Mouse (Mus musculus) urinary bladder, postnatal 14 days (tissue): ENCODE results near the gene Metap1d.
A peak's percentile ranks its signal among the peaks of the same experiment; 100 is the strongest.

Experiments used
- DNase-seq: peaks from one replicate; pipeline ENCODE4 v3.0.0; 2021; ENCODE audit warnings: low spot score

Metap1d gene

DNA sequence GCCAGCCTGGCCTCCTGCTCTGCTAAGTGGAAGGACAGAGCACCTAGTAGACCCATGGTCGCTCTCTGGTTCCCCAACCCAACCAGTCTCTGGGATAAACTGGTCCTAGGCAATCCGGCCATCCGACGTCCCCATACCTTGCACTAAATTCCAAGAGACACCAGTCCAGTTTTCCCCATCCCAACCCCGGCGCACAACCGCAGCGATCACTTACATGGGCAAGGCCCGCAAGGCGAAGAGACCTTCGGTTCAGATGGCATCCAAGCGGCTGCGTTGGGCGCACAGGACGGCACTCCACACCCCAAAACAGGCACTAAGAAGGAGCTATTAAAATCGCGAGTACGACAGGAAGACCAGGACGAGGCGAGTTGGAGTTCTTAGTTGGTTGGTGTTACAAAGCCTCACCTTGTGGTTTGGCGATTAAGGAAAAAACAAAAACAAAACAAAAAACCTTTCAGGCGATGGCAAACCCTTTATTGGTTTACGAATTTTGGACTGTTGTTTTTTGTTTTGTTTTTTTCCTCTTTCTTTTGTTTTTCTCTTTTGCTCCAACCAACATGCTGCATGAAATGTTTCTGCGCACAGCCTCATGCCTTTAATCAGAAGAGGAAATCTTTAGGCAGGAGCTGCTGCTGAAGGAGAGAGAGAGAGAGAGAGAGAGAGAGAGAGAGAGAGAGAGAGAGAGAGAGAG, 74.4 kb downstream of the Metap1d start:
- DNase-seq: no peak

DNA sequence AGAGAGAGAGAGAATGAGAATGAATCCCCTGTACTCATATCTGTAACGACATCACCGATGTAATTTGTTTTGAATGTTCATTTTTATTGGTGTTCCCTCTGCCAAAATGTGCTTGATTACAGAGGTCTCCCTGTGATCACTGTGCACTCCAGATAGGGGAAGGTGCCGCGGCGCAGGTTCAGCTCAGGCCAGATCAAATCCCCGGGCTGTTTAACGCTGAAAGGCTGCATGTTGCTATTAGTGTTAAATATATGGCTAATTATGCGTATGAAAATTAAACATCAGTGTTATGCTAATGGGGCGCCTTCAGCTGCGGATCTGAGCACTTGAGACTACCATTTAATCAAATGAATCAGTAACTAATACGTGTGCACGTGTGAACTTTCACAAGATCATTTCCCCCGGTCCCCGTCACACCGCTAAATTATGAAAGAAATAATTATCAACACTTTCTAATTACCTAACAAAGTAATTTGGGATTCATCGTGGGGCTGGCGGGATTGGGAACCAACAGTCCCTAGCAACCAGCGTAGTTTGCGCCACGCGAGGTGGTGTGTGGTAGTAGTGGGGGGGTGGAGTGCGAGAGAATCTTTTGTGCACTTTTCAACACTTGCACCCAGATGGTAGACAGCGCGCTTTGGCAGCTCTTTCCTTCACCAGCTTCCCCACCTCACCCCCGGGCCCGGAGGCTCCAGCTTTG, 75.1 kb downstream of the Metap1d start, which contains the start of gene Dlx1:
TSS of gene Dlx1 (plus strand) at position 100 of the 700 bp plus-strand sequence.
- no peak for DNase-seq

DNA sequence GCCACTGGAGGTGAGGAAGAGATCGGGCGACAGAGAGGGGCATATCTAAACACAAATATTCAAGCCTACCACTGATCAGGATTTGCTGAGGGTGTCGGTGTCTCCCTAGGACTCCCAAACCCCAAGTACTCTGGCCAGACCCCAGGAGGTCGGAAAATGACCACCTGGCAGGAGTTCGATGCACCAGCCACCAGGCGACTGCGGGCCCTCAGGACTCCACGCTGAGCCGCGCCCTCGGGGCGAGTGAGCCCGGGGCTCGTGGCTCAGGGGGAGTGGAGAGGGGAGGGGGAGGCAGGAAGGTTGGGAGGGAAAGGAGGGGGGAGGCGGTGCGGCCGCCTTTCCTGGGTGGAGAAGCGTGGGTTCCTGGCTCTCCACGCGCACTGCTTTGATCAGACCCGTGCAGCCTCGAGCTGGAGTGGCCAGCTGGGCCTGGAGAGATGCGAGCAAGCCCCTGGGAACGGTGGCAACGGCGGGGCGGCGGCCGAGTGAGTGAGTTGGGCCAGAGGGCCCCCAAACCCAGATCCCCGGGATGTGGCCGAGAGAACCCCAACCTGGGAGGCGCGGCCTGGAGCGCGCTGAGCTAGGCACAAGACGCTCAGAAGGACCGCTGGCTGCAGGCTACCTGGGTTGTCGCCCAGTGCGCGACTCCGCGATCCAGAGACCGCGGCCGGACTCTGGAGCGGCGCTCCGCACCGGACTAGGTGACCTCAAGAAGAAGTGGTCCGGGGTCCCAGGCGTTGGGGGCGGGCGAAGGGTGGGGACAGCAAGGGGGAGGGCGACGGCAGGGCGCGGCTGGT, 75.8 kb downstream of the Metap1d start:
- no peak for DNase-seq

DNA sequence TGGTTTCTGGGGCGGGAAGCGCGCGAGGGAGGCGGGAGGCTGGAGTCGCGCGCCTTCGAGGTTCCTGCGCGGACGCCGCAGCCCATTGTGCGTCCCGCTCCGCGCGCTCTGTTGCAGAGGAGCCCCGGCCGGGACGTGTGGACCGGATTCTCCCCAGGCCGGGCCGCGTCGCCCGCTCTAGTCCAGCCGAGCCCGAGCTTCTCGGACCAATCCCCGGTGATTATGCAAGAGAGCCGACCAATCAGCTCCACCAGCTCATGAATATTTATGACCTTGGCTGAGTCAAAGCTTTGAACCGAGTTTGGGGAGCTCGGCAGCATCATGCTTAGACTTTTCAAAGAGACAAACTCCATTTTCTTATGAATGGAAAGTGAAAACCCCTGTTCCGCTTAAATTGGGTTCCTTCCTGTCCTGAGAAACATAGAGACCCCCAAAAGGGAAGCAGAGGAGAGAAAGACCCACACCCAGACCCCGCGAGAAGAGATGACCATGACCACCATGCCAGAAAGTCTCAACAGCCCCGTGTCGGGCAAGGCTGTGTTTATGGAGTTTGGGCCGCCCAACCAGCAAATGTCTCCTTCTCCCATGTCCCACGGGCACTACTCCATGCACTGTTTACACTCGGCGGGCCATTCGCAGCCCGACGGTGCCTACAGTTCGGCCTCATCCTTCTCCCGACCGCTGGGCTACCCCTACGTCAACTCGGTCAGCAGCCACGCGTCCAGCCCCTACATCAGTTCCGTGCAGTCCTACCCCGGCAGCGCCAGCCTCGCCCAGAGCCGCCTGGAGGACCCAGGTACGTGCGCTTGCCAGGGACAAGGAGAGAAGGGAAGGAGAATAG, 76.7 kb downstream of the Metap1d start:
- DNase-seq: peak; percentile 72

DNA sequence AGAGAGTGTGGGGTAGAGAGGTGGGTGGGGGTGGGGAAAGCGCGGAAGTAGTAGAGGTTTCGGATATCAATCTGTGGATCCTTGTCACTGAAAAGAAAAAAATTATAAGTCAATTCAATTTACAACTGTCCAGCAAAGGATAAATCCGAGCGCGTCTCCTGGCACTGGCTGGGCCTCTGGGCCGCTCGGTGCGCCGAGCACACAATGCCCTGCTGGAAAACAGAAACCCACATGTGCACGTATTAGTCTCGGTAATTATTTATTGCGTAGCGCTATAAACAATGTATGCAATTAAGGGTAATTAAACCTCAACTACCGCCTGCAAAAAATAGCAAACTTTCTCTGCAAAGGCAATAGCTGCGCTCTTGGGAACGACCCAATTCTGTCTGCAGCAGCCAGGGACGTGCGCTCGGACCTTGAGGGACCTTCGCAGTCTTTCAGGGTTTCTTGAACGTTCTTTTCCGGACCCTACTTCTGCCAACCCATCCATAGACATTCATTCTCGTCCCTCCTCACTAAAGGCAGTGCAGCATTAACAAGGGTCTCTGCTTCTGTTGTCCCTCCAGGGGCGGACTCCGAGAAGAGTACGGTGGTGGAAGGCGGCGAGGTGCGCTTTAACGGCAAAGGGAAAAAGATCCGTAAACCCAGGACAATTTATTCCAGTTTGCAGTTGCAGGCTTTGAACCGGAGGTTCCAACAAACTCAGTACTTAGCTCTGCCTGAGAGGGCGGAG, 77.5 kb downstream of the Metap1d start:
- no peak for DNase-seq

DNA sequence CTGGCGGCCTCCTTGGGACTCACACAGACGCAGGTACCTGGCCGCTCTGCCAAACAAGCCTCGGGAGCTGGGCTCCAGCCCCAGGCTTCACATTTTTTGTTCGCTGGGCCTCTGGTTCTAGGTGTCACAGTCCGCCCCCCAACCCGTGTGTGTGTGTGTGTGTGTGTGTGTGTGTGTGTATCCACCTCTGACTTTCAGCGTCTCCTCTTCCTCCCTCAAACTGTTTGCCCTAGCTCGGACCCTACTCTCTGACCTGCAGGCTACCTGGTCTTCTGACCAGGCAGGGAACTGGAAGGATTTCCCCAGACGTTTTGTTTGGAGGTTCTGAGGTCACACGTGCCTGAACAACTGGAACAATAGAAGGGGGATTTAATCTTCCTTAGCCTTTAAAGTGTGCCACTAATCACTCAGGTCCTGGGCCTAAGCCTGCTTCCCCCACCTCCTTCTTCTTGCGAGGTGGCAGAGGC, 78.1 kb downstream of the Metap1d start:
- no peak for DNase-seq

DNA sequence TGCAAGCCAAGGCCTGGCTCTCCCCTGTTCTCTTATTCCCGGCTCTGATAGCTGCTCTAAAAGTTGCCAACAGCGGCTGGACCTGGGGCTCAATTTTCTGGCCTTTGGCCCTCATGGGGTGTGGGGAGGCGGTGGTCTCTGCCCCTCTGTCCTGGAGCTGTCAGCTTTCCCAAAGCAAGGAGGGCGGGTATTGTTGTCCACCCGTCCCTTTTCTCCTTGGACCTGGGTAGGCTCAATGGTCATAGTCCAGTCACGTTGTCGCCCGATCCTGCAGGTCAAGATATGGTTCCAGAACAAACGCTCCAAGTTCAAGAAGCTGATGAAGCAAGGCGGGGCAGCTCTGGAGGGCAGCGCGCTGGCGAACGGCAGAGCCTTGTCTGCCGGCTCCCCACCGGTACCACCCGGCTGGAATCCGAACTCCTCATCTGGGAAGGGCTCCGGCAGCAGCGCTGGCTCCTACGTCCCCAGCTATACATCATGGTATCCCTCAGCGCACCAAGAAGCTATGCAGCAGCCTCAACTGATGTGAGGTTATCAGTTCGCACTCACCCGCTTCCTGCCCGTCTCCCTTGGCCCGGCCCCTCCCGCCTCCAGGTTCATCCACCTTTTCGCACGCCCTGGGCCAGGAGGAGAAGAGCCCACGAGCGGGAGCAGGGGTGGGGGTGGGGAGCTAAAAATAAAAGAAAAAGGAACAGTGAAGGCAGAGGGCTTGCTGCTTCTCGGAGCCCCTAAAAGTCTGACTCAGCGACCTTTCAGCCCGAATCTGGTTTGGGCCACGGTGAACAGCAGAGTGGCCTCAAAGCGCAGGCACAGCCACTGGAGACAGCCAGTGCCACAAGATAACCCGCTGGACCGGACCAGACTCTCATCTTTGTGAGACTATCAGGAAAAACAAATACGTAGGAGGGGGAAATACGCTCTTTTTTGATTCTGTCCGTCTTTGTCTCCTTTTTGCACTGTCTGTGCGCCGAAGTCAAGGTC, 79.2 kb downstream of the Metap1d start:
- DNase-seq: no peak

DNA sequence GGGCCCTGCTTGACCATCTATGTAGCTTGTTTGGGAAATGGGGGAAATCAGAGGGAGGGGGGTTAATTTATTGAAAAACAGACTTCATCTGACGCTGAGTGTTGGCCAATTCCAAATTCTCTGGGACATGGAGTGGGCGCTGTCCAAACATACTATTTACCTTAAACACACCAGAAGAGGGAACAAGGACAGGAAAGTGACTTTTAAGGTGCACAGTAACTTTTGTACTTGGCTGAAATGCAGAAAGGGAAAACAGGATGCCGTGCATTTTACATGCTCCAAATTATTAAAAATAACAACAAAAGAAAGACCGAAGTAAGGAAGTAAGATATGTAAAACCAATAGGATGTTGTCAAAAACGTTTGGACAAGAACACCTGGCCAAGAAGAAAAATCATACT, 80.0 kb downstream of the Metap1d start:
- DNase-seq: no peak

DNA sequence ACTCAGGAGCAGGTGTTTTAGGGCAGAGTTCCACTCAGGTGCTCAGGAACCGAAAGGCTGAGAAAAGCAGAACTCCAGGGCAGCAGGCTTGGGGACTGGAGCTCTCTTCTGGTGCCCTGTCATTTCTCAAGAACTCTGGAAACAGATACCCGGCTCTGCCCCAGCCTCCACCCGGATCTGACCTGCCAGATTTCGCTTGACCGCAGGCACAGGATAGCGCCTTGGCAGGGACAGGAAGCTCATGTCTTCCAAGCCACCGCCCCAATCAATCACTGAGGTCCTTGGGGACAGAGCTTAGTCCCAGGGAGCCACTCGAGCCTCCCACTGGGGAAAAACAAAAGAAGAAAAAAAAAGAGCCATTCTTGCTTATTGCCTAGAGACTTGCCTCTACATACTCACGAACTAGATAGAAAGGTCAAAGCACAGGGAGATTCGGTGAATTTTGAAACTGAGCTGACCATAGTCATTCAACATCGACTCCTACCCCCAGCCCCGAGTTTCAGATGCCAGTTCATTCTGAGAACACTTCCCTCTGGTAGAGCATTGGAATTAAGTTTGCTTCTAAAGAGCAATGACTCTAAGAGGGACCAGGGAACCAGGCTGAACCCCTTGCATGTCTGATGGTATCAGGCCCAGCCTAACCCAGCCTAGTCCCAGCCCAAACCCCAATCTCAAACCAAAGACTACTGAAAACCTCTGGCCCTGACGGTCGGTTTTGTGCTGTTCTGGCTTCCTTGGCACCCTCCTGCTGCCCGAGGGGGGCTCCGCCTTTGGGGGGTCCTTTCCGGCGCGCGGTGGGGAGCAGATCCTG, 81.4 kb downstream of the Metap1d start:
- DNase-seq: no peak

DNA sequence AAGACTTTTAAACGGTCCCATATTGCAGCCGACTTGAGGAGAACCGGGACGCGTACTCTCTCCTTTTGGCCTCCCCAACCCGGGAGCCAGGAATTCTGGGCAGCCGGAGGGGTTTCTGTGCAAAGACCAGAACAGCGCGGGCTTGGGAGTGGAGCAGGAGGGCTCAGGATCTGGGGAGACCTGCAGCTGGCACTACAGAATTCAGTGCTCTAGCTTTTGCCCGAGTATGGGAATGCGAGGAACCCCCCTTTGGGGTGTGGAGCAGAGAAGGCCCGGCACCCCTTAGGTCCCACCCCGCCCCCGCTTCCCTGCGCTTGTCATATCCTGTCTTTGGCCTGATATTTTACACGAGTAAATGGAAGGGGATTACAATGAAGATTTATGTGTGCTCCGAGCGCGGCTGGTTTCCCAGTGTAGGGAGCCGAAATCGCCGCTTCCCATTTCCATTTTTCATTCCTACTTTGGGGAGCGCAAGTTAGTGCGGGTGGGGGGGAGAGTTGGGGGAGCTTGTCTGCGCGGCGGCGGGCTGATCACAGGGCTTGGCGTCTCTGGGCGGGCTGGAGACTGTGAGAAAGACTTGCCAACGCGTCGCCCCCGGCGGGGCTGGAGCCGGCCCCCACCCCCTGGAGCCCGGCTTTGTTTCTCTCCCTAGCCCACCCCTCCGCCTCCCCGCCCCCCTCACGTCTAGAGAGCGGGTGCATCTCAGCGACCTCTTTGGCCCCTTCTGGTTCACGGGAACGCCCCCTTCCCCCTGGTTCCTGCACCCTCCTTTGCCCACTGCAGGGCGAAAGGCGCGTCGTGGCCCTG, 87.7 kb downstream of the Metap1d start:
- no peak for DNase-seq

DNA sequence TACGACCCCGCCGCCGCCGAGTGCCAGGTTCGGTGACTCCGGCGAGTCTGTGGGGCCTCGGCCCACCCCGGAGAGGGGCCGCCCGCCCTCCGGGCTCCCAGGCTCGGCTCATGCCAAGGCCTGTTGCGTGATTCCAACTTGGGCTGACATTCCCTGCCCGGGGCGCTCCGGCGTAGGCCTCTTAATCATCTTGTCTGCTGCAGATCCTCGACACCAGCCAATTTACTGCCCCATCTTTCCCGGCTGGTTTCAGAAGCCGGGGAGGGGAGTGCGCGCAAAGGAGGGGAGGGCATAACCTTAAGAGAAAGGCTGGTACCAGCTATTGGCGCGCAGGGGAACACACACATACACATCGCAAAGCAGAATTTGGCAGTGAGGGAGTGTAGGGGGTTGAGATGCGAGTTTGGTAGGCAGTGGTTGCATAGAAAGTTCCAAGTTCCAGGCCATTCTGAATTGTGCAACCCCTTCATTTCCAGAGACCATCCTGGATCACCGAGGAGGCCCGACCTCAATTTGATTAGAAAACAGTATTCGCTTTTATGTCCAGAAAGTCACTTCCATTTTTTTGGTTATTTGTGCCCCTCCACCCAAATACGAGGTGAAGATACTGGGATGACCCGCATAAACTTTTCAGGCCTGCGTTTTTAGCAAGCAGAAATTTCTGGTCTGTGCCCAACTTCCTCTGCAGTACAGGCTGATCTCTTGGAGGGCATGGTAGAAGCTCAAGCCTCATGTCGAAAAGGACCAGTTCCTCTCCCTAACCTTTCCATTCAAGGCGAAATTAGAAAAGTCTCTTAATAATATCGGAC, 88.5 kb downstream of the Metap1d start:
- no peak for DNase-seq

DNA sequence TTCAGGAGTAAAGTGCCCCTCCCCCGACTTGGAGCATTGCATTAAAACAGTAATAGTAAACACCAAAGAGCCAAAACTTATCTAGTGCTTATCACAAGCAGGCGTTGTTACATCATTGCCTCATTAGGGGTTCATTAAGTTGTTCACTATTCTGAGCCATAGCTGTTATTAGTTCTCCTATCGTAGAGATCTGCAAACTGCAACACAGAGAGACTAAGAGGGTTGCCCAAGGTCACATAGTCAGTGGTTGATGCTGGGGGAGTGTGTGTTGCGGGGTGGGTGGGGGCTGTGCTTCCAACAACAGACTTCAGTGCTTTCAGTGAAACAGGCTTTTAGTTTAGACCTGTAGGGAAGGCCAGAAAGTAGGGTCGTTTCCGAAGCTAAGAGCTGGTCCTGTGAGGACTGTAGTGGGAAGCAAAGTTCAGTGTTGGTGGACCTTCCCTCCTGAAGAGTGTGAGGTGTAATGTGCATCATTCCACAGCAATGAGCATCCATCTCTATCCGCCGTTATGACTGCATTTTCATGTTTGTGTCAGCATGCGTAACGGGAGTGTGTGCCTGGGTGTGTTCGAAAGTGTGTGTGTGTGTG, 89.2 kb downstream of the Metap1d start:
- DNase-seq: no peak

DNA sequence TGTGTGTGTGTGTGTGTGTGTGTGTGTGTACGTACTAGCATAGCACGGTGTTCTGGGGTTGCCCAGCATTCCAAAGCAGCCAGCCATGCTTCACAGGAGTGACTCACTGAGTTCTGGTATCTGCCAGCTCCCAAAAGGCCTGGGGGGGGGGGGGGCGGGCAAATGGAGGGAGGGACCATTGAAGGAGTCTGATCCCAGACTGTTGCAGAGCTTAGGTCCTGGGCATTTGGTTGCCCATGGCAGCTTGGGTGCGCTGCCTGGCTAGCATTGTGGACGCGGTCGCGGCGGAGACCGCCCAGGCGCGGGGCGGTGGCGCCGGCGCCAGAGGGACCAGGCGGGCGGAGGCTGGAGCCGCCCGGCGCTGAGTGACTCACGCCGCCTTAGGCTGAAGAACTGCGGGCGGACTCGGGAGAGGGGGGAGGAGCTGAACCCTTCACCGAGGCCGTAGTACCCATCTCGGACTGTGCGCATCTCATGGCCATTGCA, 89.8 kb downstream of the Metap1d start:
- peak; percentile 65 for DNase-seq

DNA sequence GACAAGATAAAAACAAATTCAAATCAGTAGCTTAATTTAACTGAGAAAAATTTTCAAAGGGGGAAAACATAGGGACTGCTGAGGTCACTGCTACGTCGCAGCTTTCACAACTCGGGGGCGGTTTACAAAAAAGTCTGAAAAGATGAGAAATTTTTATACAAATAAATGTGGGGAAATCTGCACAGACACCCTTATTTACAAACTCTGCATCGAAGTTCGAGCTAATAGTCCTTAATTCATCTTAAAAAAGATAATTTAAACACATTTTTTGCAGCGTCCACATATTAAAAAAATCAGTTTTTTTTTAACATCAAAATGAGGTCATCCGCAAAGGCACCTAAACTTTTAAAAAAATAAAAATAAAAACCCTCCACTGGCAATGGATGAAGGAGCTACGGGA, 90.5 kb downstream of the Metap1d start:
- DNase-seq: no peak

DNA sequence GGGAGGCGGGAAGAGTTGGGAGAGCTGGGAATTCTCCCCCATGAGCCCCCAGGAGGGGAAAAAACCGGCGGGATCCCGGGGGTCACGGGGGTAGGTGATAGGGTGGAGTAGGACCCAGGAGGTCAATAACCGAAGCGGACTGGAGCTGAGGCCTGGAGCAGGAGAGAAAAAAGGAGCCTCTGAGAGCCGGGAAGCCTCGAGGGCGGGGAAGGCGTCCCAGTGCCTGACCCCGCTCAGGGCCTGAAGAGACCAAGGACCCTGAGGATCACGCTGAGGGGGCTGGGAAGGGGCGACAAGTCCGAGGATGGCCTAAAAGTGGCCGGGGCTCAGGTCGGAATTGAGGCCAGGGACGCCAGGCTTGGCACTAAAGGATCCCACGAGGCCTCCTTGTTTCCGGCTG, 90.9 kb downstream of the Metap1d start:
- no peak for DNase-seq

DNA sequence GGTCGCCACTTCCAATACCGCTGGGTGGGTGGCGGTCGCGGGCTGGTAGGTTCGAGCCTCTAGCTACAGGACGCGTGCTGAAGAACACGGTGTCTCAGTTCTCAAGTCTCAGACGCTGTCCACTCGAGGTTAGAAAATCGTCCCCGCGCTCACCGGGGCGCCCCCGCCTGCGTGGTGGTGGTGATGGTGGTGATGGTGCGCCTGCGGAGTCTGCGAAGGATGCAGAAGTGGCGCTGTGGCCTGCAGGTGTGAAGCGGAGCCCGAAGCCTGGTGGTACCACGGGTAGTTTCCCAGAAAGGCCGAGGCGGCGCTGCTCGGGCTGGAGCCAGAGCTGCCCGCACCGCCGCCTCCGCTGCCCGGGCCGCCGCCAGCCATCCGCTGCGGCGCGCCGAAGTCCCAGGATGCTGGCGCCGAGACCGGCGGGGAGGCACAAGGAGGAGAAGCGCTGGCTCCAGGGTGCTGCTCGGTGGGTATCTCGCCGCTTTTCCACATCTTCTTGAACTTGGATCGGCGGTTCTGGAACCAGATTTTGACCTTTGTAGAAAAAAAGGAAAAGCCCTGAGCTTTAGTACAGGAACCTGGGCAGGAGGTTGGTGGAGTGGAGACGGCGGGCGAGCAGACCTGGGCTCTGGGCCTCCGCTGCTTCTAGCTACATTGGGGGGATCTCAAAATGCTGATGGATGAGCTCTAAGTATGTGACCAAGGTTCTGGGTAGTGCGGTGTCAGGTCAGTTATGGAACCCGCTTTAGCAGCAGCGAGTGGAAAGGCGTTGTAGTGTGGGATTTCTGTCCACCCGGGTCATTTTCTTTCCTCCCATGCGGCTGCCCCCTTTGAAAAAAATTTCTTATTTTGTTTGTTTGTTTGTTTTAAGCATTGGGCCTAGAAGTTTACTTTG, 91.6 kb downstream of the Metap1d start:
- no peak for DNase-seq
